Mouse (Mus musculus) CD4-positive, CD25-positive, alpha-beta regulatory T cell, adult 9 weeks (primary cell): ENCODE results near the gene Zfp414. TPM values are rescaled to one million over a fixed set of nuclear protein-coding genes. Genes with fewer than 3 reads are reported as not detected.

Source experiments
- polyA plus RNA-seq: library from polyadenylated mRNA; unstranded; fragments of 100-300 nt; shearing (Covaris generic); gene quantifications from one replicate; pipeline ENCODE4 v1.2.1, GENCODE M21; 2017

Gene Zfp414
- 82.5 TPM for polyA plus RNA-seq

GRCm38 (mm10) chr17:33628621-33629486 lies at the start of gene Zfp414:
Zfp414 (plus strand) TSS chr17:33629090.

GRCm38 (mm10) chr17:33637516-33638276 lies 8.8 kb downstream of the Zfp414 start, which contains the start of gene Pram1:
Pram1 (plus strand) TSS chr17:33638056.

Other genes with a start within 250 kb of the Zfp414 start
- 9.4 TPM for gene Zfp101, start 234.4 kb upstream of the Zfp414 start, polyA plus RNA-seq
- gene Actl9, start 196.2 kb upstream of the Zfp414 start, polyA plus RNA-seq: not detected
- gene Adamts10, start 104.9 kb upstream of the Zfp414 start, polyA plus RNA-seq: 134 TPM
- gene Myo1f, start 73.4 kb upstream of the Zfp414 start, polyA plus RNA-seq: 63.4 TPM
- gene Pram1, start 9.0 kb downstream of the Zfp414 start, polyA plus RNA-seq: 2.5 TPM
- gene Hnrnpm, start 57.8 kb downstream of the Zfp414 start, polyA plus RNA-seq: 352 TPM
- 33.3 TPM for gene March2, start 89.6 kb downstream of the Zfp414 start, polyA plus RNA-seq
- 331 TPM for gene Rab11b, start 131.4 kb downstream of the Zfp414 start, polyA plus RNA-seq
- gene Angptl4, start 152.7 kb downstream of the Zfp414 start, polyA plus RNA-seq: 3.4 TPM
- 3.2 TPM for gene Kank3, start 181.4 kb downstream of the Zfp414 start, polyA plus RNA-seq
- 1,412 TPM for gene Rps28, start 195.5 kb downstream of the Zfp414 start, polyA plus RNA-seq
- 422 TPM for gene Ndufa7, start 195.5 kb downstream of the Zfp414 start, polyA plus RNA-seq
- 26.2 TPM for gene Cd320, start 214.0 kb downstream of the Zfp414 start, polyA plus RNA-seq
- not detected for gene Gm7029, start 244.7 kb downstream of the Zfp414 start, polyA plus RNA-seq